Mouse (Mus musculus) liver, embryonic 15.5 days (tissue): ENCODE results near the gene Itih3. TPM values are rescaled to one million over a fixed set of nuclear protein-coding genes. Genes with fewer than 3 reads are reported as not detected.

Experiments used
- ATAC-seq: fragments of 200-750 bp; cut with Nextera tagmentation; 2 replicates; pipeline ENCODE4 v1.8.0; 2017; ENCODE audit warnings: moderate number of reproducible peaks, mild to moderate bottlenecking, moderate library complexity; ENCODE audit not compliant: insufficient read depth
- H3K27ac ChIP-seq: fragments of 300-500 bp; sonication (generic); replicated peaks from 2 replicates; pipeline ENCODE4 v1.5.1; 2015; ENCODE audit warnings: mild to moderate bottlenecking, inconsistent platforms
- H3K27me3 ChIP-seq: fragments of 300-500 bp; sonication (generic); 2 replicates; pipeline ENCODE4 v1.6.1; 2015; ENCODE audit warnings: mild to moderate bottlenecking, inconsistent platforms
- H3K36me3 ChIP-seq: fragments of 300-500 bp; sonication (generic); replicated peaks from 2 replicates; pipeline ENCODE4 v1.6.1; 2015; ENCODE audit warnings: moderate library complexity, mild to moderate bottlenecking, inconsistent platforms
- H3K4me1 ChIP-seq: fragments of 300-500 bp; sonication (generic); replicated peaks from 2 replicates; pipeline ENCODE4 v1.6.1; 2015; ENCODE audit warnings: inconsistent platforms
- H3K4me2 ChIP-seq: fragments of 300-500 bp; sonication (generic); 2 replicates; pipeline ENCODE4 v1.6.1; 2015; ENCODE audit warnings: moderate library complexity, mild to moderate bottlenecking, inconsistent platforms
- H3K4me3 ChIP-seq: fragments of 300-500 bp; sonication (generic); replicated peaks from 2 replicates; pipeline ENCODE4 v1.5.1; 2015; ENCODE audit warnings: mild to moderate bottlenecking, inconsistent platforms
- H3K9ac ChIP-seq: fragments of 300-500 bp; sonication (generic); 2 replicates; pipeline ENCODE4 v1.6.1; 2015; ENCODE audit warnings: moderate library complexity, mild to moderate bottlenecking, inconsistent platforms
- H3K9me3 ChIP-seq: fragments of 300-500 bp; sonication (generic); replicated peaks from 2 replicates; pipeline ENCODE4 v1.6.1; 2016; ENCODE audit warnings: inconsistent platforms
- WGBS: fragments of 180-500 bp; shearing (Covaris S2); methylation state at CpG from one replicate; pipeline ENCODE4 v1.1.7; 2015; ENCODE audit warnings: mixed read lengths; ENCODE audit not compliant: insufficient replicate concordance; 5-methylcytosine and 5-hydroxymethylcytosine counted together
- polyA plus RNA-seq: library from polyadenylated mRNA; unstranded; fragments of >200 nt; fragmentation: Nextera tagmentation; extraction: Ambion mirVana; gene quantifications from 2 replicates; pipeline ENCODE4 v1.2.1, GENCODE M21; 2015

Gene Itih3
- polyA plus RNA-seq, 1 experiment from 2014 or later, result 434 TPM

GRCm38 (mm10) chr14:30877827-30878226 lies 45.7 kb downstream of the Itih3 start:
- Histone ChIP-seq H3K9ac (no peak overlapping the region), H3K36me3 (peaks cover 9% of the 10 kb centered on the region), H3K27me3 (no peaks in the 10 kb centered on the region), H3K9me3 (no peaks in the 10 kb centered on the region), H3K27ac (no peak overlapping the region), H3K4me2 (no peak overlapping the region), H3K4me3 (no peak overlapping the region), H3K4me1 (peaks cover 44% of the 10 kb centered on the region)
- ATAC-seq, result no peak
- 71% methylated on average over 3 of the region's 3 CpGs for WGBS

GRCm38 (mm10) chr14:30876451-30876850 lies 47.1 kb downstream of the Itih3 start:
- no peak for ATAC-seq
- Histone ChIP-seq H3K27me3 (no peaks in the 10 kb centered on the region), H3K4me3 (no peak overlapping the region), H3K4me2 (no peak overlapping the region), H3K4me1 (peaks cover 44% of the 10 kb centered on the region), H3K36me3 (peaks cover 13% of the 10 kb centered on the region), H3K9me3 (no peaks in the 10 kb centered on the region), H3K9ac (no peak overlapping the region), H3K27ac (peak overlapping the region; percentile 81)
- WGBS, result 78% methylated on average over 10 of the region's 10 CpGs

GRCm38 (mm10) chr14:30875955-30876354 lies 47.6 kb downstream of the Itih3 start:
- H3K4me2 ChIP-seq, result 0 out of 2 replicates have a peak overlapping the region, but pooled peaks have one; percentile 1
- WGBS, result 65% methylated on average over 9 of the region's 9 CpGs
- no peaks in the 10 kb centered on the region for H3K27me3 ChIP-seq
- H3K9me3 ChIP-seq, result no peaks in the 10 kb centered on the region
- peak; percentile 20; the same call in 1 of the 2 replicates for ATAC-seq
- H3K36me3 ChIP-seq, result peaks cover 13% of the 10 kb centered on the region
- H3K27ac ChIP-seq, result peak overlapping the region; percentile 81
- H3K4me1 ChIP-seq, result peaks cover 44% of the 10 kb centered on the region
- no peak overlapping the region for H3K9ac ChIP-seq
- no peak overlapping the region for H3K4me3 ChIP-seq

GRCm38 (mm10) chr14:30875130-30875865 lies 48.3 kb downstream of the Itih3 start:
- 38% methylated on average over 12 of the region's 12 CpGs for WGBS
- no peaks in the 10 kb centered on the region for H3K27me3 ChIP-seq
- 0 out of 2 replicates have a peak overlapping the region, but pooled peaks have one; percentile 1 for H3K4me2 ChIP-seq
- ATAC-seq, result peak; percentile 71
- no peak overlapping the region for H3K9ac ChIP-seq
- peaks cover 48% of the 10 kb centered on the region for H3K4me1 ChIP-seq
- H3K27ac ChIP-seq, result peak overlapping the region; percentile 81
- no peak overlapping the region for H3K4me3 ChIP-seq
- no peaks in the 10 kb centered on the region for H3K9me3 ChIP-seq
- H3K36me3 ChIP-seq, result peaks cover 13% of the 10 kb centered on the region

GRCm38 (mm10) chr14:30874095-30874700 lies 49.4 kb downstream of the Itih3 start:
- Histone ChIP-seq H3K4me2 (no peak overlapping the region), H3K4me1 (peaks cover 51% of the 10 kb centered on the region), H3K9me3 (no peaks in the 10 kb centered on the region), H3K27ac (peak overlapping the region; percentile 25), H3K9ac (no peak overlapping the region), H3K4me3 (no peak overlapping the region), H3K36me3 (peaks cover 13% of the 10 kb centered on the region), H3K27me3 (no peaks in the 10 kb centered on the region)
- ATAC-seq, result no peak
- 68% methylated on average over 18 of the region's 18 CpGs for WGBS

- H3K36me3 ChIP-seq, result peaks cover 19% of the 10 kb centered on the region
- H3K4me3 ChIP-seq, result no peak overlapping the region
- peaks cover 58% of the 10 kb centered on the region for H3K4me1 ChIP-seq
- no peaks in the 10 kb centered on the region for H3K27me3 ChIP-seq
- no peak overlapping the region; the same call in 1 of the 2 replicates for H3K4me2 ChIP-seq
- no peak for ATAC-seq
- H3K27ac ChIP-seq, result peak overlapping the region; percentile 67
- no peak overlapping the region for H3K9ac ChIP-seq
- no peaks in the 10 kb centered on the region for H3K9me3 ChIP-seq
- 59% methylated on average over 25 of the region's 25 CpGs for WGBS
Measured at GRCm38 (mm10) chr14:30870206-30871147, 53.1 kb downstream of the Itih3 start.

- Histone ChIP-seq H3K27me3 (no peaks in the 10 kb centered on the region), H3K4me1 (peaks cover 49% of the 10 kb centered on the region), H3K27ac (peak overlapping the region; percentile 67), H3K9ac (no peak overlapping the region), H3K4me2 (no peak overlapping the region), H3K9me3 (no peaks in the 10 kb centered on the region), H3K4me3 (no peak overlapping the region), H3K36me3 (peaks cover 19% of the 10 kb centered on the region)
- WGBS, result 69% methylated on average over 8 of the region's 8 CpGs
- ATAC-seq, result peak; percentile 40
Measured at GRCm38 (mm10) chr14:30869391-30869801, 54.2 kb downstream of the Itih3 start.

- peaks cover 43% of the 10 kb centered on the region for H3K4me1 ChIP-seq
- no peak for ATAC-seq
- H3K9me3 ChIP-seq, result no peaks in the 10 kb centered on the region
- H3K36me3 ChIP-seq, result peaks cover 18% of the 10 kb centered on the region
- H3K27me3 ChIP-seq, result no peaks in the 10 kb centered on the region
- no peak overlapping the region for H3K9ac ChIP-seq
- no peak overlapping the region for H3K4me3 ChIP-seq
- H3K27ac ChIP-seq, result peak overlapping the region; percentile 67
- no peak overlapping the region for H3K4me2 ChIP-seq
- WGBS, result 58% methylated on average over 10 of the region's 10 CpGs
Measured at GRCm38 (mm10) chr14:30868826-30869225, 54.7 kb downstream of the Itih3 start.

GRCm38 (mm10) chr14:30867042-30867441 lies 56.5 kb downstream of the Itih3 start:
- ATAC-seq, result no peak
- 16% methylated on average over 5 of the region's 5 CpGs for WGBS

GRCm38 (mm10) chr14:30865311-30865710 lies 58.2 kb downstream of the Itih3 start:
- Histone ChIP-seq H3K27ac (no peak overlapping the region), H3K4me2 (no peak overlapping the region), H3K27me3 (no peaks in the 10 kb centered on the region), H3K9me3 (no peaks in the 10 kb centered on the region), H3K4me3 (no peak overlapping the region), H3K9ac (no peak overlapping the region), H3K36me3 (0 out of 2 replicates have a peak, but pooled peaks cover 6% of the 10 kb centered on the region), H3K4me1 (peaks cover 35% of the 10 kb centered on the region)
- no peak for ATAC-seq
- WGBS, result 66% methylated on average over 3 of the region's 3 CpGs

More at GRCm38 (mm10) chr14:30867042-30867441, 56.5 kb downstream of the Itih3 start:
- Histone ChIP-seq H3K27ac (no peak overlapping the region), H3K27me3 (no peaks in the 10 kb centered on the region), H3K36me3 (0 out of 2 replicates have a peak, but pooled peaks cover 6% of the 10 kb centered on the region), H3K4me2 (no peak overlapping the region), H3K9ac (no peak overlapping the region), H3K4me3 (no peak overlapping the region), H3K4me1 (peaks cover 34% of the 10 kb centered on the region), H3K9me3 (no peaks in the 10 kb centered on the region)
